Mouse (Mus musculus) layer of hippocampus, postnatal 10 days (tissue): Measurements from ENCODE around the gene Pithd1. TPM values are rescaled to one million over a fixed set of nuclear protein-coding genes. Genes with fewer than 3 reads are reported as not detected.
A peak's percentile ranks its signal among the peaks of the same experiment; 100 is the strongest.

ENCODE experiments used
- DNase-seq, 2 experiments: peaks; one replicate each; pipeline ENCODE4 v3.0.0; 2021; ENCODE audit warnings: low spot score in 2 of 2
- long read RNA-seq: library from polyadenylated mRNA; stranded (forward); transcript quantifications from one replicate; pipeline ENCODE4 v2.0.0, GENCODE M21; 2023
- total RNA-seq, 2 experiments: library from RNA; stranded (reverse); gene quantifications; 2 replicates each; pipeline ENCODE4 v1.2.3; 2021

Gene Pithd1
- 10 to 100 TPM; 76.2 to 81.0 TPM for total RNA-seq
- long read RNA-seq, transcript Pithd1-201 (6 exons, 1,700 nt), result major isoform, 130 of 143 reads
- long read RNA-seq, partial matches to known transcripts, result 2 of 143 reads
- long read RNA-seq, other reads (novel, unspliced or antisense), result 11 of 143 reads

DNA sequence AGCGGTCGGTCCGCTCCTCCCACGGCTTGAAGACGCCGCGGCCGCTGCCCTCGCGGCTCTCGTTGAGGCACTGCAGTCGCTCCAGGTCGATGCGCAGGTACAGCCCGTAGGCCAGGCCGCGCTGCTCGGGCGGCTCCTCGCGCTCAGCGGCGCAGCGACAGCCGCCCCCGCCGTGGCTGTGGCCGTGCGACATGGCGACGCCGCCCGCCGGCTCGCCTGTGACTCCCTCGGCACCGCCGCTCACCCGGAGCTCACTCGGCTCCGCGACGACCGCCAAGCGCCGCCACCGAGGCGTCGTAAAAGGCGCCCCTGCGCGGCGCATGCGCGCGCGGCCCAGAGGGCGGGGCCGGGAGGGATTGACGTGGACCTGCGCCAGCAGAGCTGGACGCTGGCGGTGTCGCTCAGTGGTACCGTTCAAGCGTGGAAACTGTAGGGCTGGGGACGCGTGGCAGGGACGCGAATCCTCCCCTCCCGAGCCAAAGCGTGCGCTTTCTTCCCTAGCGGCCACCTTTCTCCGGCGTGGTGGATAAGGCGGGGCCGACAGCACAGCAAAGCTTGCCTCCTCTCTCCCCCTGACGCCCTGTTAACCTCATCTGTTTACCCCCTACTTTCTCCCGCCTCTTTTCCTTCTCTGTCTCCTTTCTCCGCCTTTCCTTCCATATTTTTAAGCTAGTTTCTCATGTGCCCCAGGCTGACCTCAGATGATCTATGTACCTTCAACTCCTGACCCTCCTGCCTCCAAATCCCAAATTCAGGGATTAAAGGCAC, at the start of gene Pithd1:
Pithd1 (minus strand) TSS at position 322 of the 768 bp plus-strand sequence.
- peak; percentile 92 to 95 for DNase-seq

DNA sequence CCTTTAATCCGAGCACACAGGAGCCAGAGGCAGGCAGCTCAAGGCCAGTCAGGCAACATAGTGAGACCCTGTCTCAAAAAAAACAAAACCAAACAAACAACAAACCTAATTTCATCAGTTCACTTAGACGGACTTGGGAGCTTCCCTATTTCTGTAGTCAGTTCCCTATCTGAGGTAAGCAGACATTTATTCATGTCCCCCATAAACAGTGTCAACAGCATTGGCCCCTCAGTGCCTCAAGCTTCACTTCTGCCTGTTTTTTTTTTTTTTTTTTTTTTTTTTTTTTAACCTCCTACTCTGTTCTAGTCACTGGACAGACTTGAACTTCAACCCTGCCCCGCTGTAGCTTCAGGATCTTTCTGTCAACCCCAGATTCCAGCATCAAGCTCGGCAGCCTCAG, 48.0 kb upstream of the Pithd1 start:
- no peak for DNase-seq

DNA sequence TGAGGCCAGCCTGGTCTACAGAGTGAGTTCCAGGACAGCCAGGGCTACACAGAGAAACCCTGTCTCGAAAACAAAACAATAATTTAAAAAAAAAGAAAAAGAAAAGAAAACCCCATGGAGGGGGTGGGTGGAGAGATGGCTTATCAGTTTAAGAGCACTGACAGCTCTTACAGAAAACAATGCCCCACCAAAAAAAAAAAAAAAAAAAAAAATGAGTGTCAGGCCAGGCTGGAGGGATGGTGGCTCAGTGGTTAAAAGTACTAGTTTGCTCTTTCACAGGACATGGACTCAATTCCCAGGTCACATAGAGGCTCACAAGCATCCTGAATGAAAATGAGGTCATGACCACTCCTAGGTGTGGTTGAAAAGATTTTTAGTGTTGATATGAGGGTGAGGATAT, 46.2 kb upstream of the Pithd1 start:
- no peak for DNase-seq

DNA sequence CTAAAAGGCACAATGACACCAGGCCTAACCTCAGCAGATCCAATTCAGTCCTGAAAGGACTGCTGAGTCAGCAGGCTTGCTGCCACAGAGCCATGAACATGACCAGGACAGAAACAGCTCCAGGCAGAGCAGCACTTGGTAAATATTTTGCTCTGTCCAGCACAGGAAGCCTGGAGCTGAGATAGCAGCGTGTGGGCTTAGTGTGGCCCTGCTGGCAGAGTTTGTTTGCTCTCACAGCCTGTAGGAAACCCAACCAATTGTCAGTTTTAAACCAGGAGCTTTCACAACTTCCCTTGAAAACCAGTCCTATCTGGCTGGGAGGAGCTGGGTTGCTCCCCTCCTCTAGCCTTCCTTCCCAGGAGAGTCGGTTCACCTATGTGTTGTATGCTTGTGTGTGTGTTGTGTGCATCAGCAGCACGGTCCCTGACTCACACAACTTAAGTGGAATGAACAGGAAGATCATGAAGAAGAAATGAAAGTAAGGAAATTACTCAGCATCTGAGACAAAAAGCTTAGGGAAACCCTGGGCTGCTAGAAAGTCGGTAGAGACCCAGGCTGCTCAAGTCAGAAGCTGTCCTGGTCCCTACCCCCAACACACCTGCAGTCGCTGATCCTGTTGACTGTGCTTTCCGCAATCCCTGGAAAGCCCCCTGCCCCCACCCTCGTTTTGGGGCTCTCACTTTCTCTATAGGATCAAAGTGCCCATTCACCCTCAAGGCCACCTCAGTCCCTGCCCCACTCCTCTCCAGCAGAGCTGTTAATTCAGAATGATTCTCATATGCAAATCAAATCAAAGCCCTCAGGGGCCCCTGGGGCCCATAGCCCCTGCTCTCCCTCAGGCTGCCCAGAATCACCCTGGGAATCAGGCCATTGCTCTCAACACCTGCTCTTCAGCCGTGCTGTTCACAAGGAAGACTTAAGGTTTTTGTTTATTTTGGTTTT, 44.2 kb upstream of the Pithd1 start:
- DNase-seq, result no peak

DNA sequence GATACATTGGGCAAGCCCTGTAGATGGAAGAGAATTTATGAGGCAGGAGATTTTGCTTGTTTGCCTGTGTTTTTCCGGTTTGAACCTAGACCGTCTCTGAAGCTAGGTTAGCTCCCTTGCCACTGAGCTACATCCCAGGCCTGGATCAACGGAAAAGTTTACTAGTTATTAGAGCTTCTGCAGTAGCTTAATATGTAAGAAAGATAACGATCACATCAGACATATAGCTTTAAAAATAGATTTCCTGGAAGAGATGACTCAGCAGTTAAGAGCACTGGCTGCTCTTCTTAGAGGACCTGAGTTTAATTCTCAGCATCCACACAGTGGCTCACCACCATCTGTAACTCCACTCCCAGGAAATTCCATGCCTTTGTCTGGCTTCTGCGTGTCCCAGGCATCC, 41.6 kb upstream of the Pithd1 start:
- DNase-seq, result no peak

DNA sequence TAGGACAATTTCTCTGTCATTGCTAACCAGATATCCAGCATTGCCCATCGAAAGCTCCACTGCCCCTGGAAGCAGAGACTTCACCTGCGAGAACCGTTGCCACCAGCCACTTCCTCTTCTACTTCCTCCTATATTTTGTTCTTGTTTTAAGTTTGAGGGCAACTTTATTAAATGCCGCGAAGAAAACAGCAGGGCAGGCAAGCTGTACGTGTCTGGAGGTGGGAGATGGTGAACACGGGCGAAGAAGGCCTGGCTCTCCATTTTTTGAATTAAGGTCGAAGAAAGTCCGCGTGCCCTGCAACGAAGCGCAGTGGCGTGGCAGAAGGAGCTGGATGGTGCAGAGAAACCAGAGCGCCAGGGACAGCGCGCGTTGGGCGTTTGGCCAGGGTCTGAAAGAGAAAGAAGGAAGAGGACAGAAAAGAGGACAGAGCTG, 41.1 kb upstream of the Pithd1 start:
- no peak for DNase-seq

DNA sequence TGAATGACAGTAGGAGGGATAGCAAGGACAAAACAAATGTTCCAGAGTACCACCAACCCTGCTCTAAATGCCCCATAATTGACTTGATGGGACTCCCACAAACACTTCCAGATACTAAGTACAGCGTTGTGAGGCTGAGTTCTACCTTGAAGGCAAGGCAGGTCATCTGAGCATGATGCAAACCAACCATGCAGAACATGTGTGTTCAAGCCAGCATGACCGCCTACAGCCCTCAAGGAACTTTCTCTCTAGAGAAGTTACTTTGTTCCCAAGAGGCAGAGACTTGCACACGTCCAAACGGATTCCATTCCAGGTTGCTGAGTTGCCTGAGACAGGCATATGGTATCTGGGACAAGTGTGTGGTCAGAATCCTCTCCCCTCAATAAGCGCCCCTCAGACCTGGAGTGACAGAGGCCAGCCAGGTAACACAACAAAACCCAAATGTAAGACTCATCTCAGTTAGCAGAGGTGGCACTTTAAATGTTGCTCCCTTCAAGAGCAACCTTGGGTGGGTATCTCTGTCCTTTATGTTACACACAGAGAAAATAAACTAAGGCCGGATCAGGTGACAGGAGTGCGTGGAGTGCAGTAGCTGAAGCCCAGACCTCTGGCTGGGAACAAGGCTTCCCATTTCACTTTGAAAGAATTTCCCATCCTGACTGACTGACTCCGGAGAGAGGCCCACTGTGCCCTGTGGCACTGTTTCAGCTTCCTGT, 40.5 kb upstream of the Pithd1 start:
- no peak for DNase-seq

DNA sequence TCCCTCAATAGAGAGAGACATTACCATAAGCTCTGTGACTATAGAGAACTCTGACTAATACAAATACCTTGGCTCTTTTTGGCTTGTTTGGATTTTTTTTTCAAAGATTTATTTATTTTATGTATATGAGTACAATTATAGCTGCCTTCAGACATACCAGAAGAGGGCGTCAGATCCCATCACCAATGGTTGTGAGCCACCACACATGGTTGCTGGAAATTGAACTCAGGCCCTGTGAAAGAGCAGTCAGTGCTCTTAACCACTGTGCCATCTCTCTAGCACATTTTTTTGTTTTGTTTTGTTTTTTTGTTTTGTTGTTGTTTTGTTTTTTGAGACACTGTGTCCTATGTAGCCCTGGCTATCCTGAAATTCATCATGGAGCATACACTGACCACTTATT, 38.3 kb upstream of the Pithd1 start:
- no peak for DNase-seq

DNA sequence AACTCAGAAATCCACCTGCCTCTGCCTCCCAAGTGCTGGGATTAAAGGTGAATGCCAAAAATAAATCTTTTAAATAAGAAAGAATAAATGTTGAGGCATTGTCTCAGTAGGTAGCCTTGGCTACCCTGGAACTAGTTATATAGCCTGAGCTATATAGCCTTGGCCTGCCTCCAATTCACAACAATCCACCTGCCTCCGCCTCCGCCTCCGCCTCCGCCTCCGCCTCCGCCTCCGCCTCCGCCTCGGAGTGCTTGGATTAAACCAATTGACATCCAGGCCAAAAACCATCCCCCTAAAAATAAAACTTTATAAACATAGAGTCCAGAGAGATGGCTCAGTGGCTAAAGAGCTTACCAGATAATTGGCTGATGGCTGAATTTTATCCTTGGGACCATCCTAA, 35.9 kb upstream of the Pithd1 start:
- DNase-seq, result no peak

DNA sequence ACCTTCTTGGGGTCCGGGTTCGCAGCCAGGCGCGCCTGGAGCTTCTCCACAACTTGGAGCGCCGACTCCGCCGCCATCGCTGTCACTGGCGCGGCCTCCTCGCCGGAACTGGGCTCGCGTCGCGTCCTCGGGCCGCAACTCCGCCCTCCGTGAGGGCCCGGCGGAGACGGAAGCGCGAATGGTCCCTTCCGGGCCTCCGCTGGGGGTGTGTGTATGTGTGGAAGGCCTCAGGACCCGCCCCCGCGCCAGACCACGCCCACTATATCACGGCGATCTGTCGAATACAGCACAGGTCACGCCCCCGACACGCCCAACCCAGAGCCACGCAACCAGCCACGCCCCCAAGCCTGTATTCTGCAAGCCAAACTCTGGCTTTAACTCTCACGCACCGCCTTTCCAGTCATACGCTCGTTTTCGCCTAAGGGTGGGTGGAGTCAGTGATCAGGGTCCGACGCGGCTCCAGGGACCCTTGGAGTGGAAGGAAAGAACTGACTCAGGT, 34.5 kb upstream of the Pithd1 start, which contains the start of gene Eloa:
Eloa (minus strand) TSS at position 215 of the 499 bp plus-strand sequence.
- peak; percentile 97 to 99 for DNase-seq

DNA sequence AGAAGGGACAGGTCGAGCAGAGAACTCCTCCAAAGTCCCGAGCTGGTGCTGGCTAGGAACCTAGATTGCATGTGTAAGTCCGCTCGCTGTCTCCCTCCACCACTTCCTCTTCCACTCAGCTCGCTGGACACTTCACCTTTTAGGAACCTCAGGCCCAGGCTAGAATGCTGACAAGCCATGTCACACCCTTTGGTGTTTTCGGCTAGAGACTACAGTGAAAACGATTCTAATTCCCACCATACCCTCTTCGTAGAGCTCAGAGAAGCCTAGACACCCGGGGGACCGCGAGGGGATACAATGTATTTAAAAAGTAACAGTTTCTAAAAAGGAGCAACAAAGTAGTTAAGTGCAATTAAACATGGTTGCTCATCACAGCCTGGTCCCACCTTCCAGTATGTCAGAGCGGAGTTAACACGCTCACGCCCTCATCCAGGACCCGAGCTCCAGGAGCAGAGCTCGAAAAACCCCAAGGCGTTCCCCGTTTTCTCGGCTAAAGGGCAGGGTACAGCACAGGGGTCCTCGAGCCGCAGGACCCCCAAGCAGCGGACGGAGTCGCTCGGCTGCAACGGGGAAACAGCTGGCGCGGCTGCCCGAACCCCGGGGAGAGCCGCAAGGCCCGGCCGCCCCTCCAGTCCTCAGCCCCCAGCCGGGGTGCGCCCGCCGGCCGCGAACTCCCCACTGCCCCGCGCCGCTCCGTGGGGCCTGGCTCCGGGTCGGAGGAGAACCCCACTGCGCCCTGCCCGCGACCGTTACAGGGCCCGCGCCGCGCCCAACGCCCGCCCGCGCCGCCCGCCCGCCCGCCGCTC, 33.9 kb upstream of the Pithd1 start:
- no peak for DNase-seq

DNA sequence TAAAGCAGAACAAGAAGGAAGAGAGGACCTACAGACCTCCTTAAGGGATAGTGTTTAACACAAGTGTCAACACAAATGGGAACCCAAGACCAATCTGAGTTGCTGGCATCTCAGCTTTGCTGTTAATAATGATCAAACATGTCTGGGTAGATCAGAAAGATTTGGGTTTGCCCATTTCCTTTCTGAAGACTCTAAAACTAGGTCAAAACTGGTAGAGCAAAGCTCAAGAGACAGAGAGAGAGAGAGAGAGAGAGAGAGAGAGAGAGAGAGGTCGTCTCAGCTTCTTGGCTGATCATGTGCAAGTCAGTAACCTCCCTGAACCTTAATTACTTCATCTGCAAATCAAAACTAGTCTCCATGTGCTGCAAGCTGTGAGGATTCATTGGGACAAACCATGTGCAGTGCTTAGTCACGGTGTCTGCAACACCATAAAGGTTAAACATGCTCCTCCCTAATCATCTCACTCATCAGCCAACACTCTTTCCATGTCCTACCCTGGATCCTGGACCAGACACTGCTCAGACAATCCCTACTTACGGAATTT, 29.1 kb upstream of the Pithd1 start:
- DNase-seq, result no peak

DNA sequence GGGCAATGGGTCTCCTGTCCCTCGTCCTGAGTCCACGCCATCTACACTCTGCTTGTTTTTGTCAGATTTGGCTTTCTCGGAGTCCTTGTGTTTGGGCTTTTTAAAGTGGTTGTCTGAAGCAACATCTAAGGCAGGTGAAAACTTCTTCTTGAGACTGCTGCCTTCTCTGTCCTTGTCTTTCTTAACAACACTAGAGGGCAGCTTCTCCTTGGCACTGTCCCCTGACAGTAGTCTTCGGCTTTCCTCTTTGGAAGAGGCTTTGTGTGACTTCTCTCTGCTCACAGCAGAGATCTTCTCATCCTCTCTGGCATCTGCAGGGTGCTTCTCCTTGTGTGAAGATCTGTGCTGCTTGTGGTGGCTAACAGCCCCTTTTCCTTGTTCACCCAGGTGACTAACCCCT, 23.5 kb upstream of the Pithd1 start:
- DNase-seq, result no peak

DNA sequence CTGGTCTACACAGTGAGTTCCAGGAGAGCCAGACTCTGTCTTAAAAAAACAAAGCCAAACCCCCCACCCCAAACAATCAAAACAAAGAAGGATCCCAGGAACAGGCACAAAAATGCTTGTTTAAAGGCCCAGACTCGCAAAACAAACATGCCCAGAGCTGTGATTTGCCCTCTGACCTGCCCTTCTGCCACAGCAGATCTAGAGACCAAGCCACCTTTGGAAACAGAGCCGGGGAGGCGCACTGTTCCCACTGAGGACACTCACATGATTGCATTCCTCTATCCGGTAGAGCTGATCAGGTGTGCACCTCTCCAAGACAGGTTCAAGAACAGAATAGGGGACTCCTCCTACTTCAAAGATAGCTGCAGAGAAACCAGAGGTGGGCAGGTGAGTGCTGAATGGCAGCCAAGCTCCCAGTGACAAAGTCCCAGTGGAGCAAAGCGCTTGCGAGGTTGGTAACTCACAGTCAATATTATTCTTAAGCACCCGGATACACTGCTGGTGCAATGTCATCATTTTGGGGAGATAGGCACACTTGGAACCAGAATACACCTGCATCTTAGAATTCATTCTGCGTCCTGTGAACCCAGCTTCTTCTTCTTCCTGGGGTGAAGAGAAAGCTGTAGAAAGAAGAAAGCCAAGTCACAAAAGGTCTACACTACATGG, 21.9 kb upstream of the Pithd1 start:
- no peak for DNase-seq

DNA sequence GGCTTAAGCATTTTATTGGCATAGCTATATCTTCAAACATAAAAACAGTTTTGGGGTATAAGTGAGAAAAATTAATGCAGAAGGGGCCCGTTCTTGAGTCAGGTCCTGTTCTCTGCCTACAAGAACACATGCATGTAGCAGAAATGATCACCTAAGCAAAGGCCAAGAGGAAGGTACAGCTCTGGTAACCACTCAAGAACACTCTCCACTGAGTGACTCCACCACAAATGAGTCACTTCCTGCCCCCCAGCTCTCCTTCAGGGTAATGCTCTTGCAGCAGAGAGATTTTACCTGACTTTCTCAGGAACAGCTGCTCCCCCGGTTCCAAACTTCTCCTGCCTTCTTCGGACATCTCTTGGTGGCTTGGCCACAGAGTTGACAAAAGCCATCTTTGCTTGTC, 19.8 kb upstream of the Pithd1 start:
- no peak for DNase-seq

DNA sequence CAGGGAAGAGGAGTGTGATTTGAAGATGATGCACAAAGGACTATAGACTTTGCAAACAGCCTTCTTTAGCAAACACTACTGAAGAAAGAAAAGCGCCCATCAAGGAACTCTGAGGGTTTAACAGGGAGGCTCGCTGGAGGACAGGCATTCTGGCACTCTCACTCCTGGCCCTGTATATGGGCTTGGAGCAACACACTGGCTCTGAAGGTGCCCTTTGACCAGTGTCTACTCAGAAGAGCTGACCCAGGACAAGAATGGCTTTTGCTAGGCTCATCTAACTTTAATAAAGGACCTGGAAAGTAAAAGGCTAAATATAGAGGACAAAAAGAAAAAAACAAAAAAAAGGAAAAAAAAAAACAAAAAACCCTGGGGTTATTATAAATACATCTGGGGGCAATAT, 17.9 kb upstream of the Pithd1 start:
- DNase-seq, result no peak

DNA sequence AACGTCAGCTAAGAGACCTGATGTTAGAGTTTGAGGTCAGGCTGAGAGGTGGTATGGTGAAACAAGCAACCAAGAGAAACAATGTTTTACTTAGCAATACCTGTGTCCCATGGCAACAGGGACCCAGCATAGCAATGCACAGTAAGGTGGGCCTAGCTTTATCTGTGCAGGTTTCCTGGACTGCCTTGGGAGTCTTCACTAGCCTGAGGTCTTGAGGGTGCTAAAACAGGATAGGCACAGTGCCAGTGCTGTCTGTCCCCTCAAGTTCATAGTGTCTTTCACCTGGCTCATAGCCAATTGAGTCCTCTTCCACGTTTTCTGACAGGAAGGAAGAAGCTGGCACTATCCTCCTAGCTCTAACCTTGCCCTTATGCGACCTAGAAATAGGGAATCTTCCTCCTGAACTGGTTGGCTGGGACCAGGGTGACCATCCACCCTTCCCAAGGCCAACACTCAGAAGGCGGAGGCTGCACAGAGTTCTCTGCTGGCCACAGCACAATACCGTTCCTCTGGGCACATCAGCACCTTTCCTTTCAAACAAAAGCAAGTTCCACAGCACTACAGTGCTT, 17.1 kb upstream of the Pithd1 start:
- DNase-seq, result no peak

DNA sequence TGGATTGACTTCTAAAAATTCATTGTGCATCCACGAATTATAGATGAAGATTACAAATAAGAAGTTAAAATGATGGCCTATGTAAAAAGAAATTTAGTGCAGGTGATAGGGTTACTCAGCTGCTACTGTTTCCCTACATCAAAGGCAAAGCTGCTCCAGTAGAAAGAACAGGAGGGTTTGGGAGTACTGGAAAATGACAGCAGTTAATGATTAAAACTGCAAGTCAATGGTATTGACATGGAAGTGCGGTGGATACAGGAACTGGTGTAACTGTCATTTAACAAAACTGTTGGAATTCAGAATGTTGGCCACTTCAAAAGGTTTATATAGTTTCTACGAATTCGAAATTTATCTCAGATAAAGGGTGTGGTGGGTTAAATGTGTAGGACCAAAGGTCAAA, 8.1 kb upstream of the Pithd1 start:
- no peak for DNase-seq

DNA sequence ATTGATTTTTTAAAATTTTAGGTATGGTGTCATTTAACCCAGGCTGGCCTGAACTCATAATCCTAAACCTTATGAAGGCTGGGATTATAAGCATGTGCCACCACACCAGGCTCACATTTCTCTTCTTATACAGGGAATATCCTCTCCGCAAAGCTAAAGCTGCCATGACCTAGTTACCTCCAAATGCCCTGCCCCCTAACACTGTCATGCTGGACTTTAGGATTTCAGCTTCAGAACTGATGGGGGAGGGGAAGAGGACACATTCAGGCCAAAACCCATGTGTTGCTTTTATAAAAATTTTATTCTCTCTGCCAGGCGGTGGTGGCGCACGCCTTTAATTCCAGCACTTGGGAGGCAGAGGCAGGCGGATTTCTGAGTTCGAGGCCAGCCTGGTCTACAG, 6.9 kb upstream of the Pithd1 start:
- DNase-seq, result no peak
